Mouse (Mus musculus) heart, postnatal 0 days (tissue): ENCODE results near the gene Zbtb18.

ENCODE experiments used
- CTCF ChIP-seq: IDR thresholded peaks from 2 replicates; pipeline ENCODE4 v1.5.1; 2016; ENCODE audit warnings: antibody characterized with exemption, control low read depth, low read depth
- EP300 ChIP-seq: IDR thresholded peaks from 2 replicates; pipeline ENCODE4 v1.6.1; 2016; ENCODE audit warnings: antibody characterized with exemption, low read depth

GRCm38 (mm10) chr1:177490808-177491207 lies 48.7 kb downstream of the Zbtb18 start:
- TF ChIP-seq CTCF (no peak), EP300 (no peak)
